Comparison of ENCODE assay signal across 11 mouse cellular contexts in genomic region chr2:64074602-64075389, GRCm38 (mm10). TPM values are rescaled to one million over a fixed set of nuclear protein-coding genes. Genes with fewer than 3 reads are reported as not detected.
DNase-seq lines count a peak whose midpoint lies in the region; ATAC-seq and TF ChIP-seq lines count a peak whose summit lies in the region.
"Had no signal": no experiment of that assay in that cellular context is flagged by ENCODE, and none has a peak within 500 bp of the region (broad histone marks: within the 10 kb centered on the region; RNA-seq: fewer than 3 reads in every experiment).

No protein-coding gene starts in this region.

- no peak for DNase-seq in heart, embryonic 10.5 days (ENCODE audit: low spot score)
- DNase-seq in heart, postnatal 25 days (ENCODE audit: low spot score), result no peak
- peak; percentile 41 for DNase-seq in Muller cell, postnatal 12 days (ENCODE audit: inconsistent ontology term)
- no peak for DNase-seq in limb, embryonic 14.5 days (ENCODE audit: low spot score)
- DNase-seq in yolk sac, embryonic 10.5 days (ENCODE audit: low spot score), result no peak
- DNase-seq in adrenal gland, postnatal 36 days, result no peak
- DNase-seq in spleen, postnatal 14 days (ENCODE audit: low spot score in 2 of 2), result no peak
- DNase-seq: liver, embryonic 13.5 days had no signal

- no peak; the same call in 1 of the 2 replicates for ATAC-seq in forebrain, embryonic 13.5 days
- ATAC-seq in limb, embryonic 14.5 days (ENCODE audit: low FRiP score, low read depth), result no peak; the same call in 1 of the 2 replicates
- ATAC-seq: inflammation-experienced regulatory T-cells, adult 6 months had no signal

- H3K4me2 ChIP-seq in forebrain, embryonic 13.5 days, result peak overlapping the region; percentile 43
- peak overlapping the region; percentile 36 for H3K4me2 ChIP-seq in limb, embryonic 14.5 days (replicated peaks; ENCODE audit: low read depth, low read length, severe bottlenecking)
- H3K4me2 ChIP-seq: liver, embryonic 13.5 days had no signal

- no peak for TF ChIP-seq POLR2A in limb, embryonic 14.5 days (IDR thresholded peaks at IDR 0.05; ENCODE audit: borderline replicate concordance, extremely low read depth, insufficient read depth, insufficient read length)

- H3K36me3 ChIP-seq in heart, embryonic 10.5 days, result no peaks in the 10 kb centered on the region
- no peaks in the 10 kb centered on the region for H3K36me3 ChIP-seq in forebrain, embryonic 13.5 days (ENCODE audit: poor library complexity, severe bottlenecking)
- no peaks in the 10 kb centered on the region for H3K36me3 ChIP-seq in limb, embryonic 14.5 days (ENCODE audit: control insufficient read depth, insufficient read depth, low read length)
- H3K36me3 ChIP-seq: liver, embryonic 13.5 days had no signal

- intact Hi-C loops in heart, postnatal 25 days (cut with DNase I), result no loop called here

- H3K4me1 ChIP-seq in heart, embryonic 10.5 days, result peaks cover 61% of the 10 kb centered on the region
- peaks cover 60% of the 10 kb centered on the region for H3K4me1 ChIP-seq in forebrain, embryonic 13.5 days
- H3K4me1 ChIP-seq in limb, embryonic 14.5 days (ENCODE audit: control insufficient read depth, insufficient read depth, low read length), result peaks cover 9% of the 10 kb centered on the region; the same call in 1 of the 2 replicates
- H3K4me1 ChIP-seq: liver, embryonic 13.5 days had no signal

- H3K27me3 ChIP-seq in heart, embryonic 10.5 days (ENCODE audit: insufficient read depth, poor library complexity, severe bottlenecking), result no peaks in the 10 kb centered on the region
- H3K27me3 ChIP-seq in forebrain, embryonic 13.5 days, result peaks cover 22% of the 10 kb centered on the region
- H3K27me3 ChIP-seq in limb, embryonic 14.5 days (ENCODE audit: control insufficient read depth, insufficient read depth, low read length), result no peaks in the 10 kb centered on the region
- H3K27me3 ChIP-seq: liver, embryonic 13.5 days had no signal

- H3K27ac ChIP-seq in heart, embryonic 10.5 days, result peak overlapping the region; percentile 64
- H3K27ac ChIP-seq in forebrain, embryonic 13.5 days, result no peak overlapping the region
- H3K27ac ChIP-seq in limb, embryonic 14.5 days (replicated peaks; ENCODE audit: low read depth, low read length), result no peak overlapping the region
- H3K27ac ChIP-seq: liver, embryonic 13.5 days had no signal

- H3K9ac ChIP-seq in forebrain, embryonic 13.5 days, result peak overlapping the region; percentile 41; the same call in 1 of the 2 replicates
- H3K9ac ChIP-seq in limb, embryonic 14.5 days (ENCODE audit: low read depth, low read length, severe bottlenecking), result no peak overlapping the region
- H3K9ac ChIP-seq: liver, embryonic 13.5 days had no signal

- H3K9me3 ChIP-seq in heart, embryonic 10.5 days, result no peaks in the 10 kb centered on the region
- H3K9me3 ChIP-seq in forebrain, embryonic 13.5 days (replicated peaks), result no peaks in the 10 kb centered on the region
- H3K9me3 ChIP-seq in limb, embryonic 14.5 days (ENCODE audit: control insufficient read depth, low read length), result no peaks in the 10 kb centered on the region
- H3K9me3 ChIP-seq: liver, embryonic 13.5 days had no signal

- peak overlapping the region; percentile 22; the same call in 1 of the 2 replicates for H3K4me3 ChIP-seq in heart, embryonic 10.5 days
- H3K4me3 ChIP-seq in forebrain, embryonic 13.5 days, result peak overlapping the region; percentile 11
- H3K4me3 ChIP-seq in limb, embryonic 14.5 days (replicated peaks; ENCODE audit: low read length), result peak overlapping the region; percentile 15
- H3K4me3 ChIP-seq: liver, embryonic 13.5 days had no signal

- WGBS in heart, embryonic 10.5 days, result 52% methylated on average over 17 of the region's 17 CpGs
- WGBS in forebrain, embryonic 13.5 days, result 19% methylated on average over 17 of the region's 17 CpGs
- 14% methylated on average over 17 of the region's 17 CpGs for WGBS in limb, embryonic 14.5 days

RNA-seq across cellular contexts. Expression of gene Fign, which starts 23.0 kb away (rescaled TPM):
- polyA plus RNA-seq in heart, embryonic 10.5 days (2016; fragmentation: Nextera tagmentation; extraction: Ambion mirVana), result 13.1 and 13.8 TPM in 2 replicates
- 10 to 100 TPM; 12.3 to 14.7 TPM for total RNA-seq in heart, postnatal 25 days (2021)
- 11.3 and 12.0 TPM in 2 replicates for polyA plus RNA-seq in forebrain, embryonic 13.5 days (2015; fragmentation: Nextera tagmentation; extraction: Ambion mirVana)
- polyA plus RNA-seq in limb, embryonic 14.5 days (2012; rRNA removed), result 2.8 and 3.8 TPM in 2 replicates
- 4.0 and 5.7 TPM in 2 replicates for polyA plus RNA-seq in limb, embryonic 14.5 days (2014; fragmentation: Nextera tagmentation; extraction: Ambion mirVana)
- 1 to 10 TPM; 4.7 to 6.2 TPM for total RNA-seq in adrenal gland, postnatal 36 days (2021)
- total RNA-seq: common myeloid progenitor, adult 5-6 weeks had no signal
